Mouse (Mus musculus) CH12.LX (cell line): ENCODE measurements around the gene Dpyd. TPM values are rescaled to one million over a fixed set of nuclear protein-coding genes. Genes with fewer than 3 reads are reported as not detected.

Experiments used
- DNase-seq: peaks from one replicate; pipeline ENCODE4 v3.0.0-alpha.2; 2013; ENCODE audit errors: extremely low read depth
- H3K27ac ChIP-seq: 2 replicates; pipeline ENCODE4 v1.5.1; 2012; ENCODE audit warnings: low read depth, mild to moderate bottlenecking, control low read depth, moderate library complexity; ENCODE audit not compliant: insufficient read depth
- H3K27me3 ChIP-seq: replicated peaks from 2 replicates; pipeline ENCODE3; 2012; ENCODE audit warnings: inconsistent platforms
- H3K36me3 ChIP-seq, 2 experiments: replicated peaks in 1 of 2; 2 replicates each; pipeline versions ENCODE3 to v1.6.1; 2012; ENCODE audit warnings: inconsistent platforms in 1 of 2, low read length in 1 of 2, mild to moderate bottlenecking in 1 of 2, mixed read lengths in 1 of 2, moderate library complexity in 1 of 2; ENCODE audit not compliant: control insufficient read depth in 1 of 2, insufficient read depth in 1 of 2
- H3K4me1 ChIP-seq, 2 experiments: 2 replicates each; pipeline ENCODE4 v1.6.1; 2012; ENCODE audit warnings: inconsistent platforms in 1 of 2, moderate library complexity in 1 of 2; ENCODE audit not compliant: insufficient read depth in 2 of 2, control insufficient read depth in 1 of 2
- H3K4me2 ChIP-seq: 2 replicates; pipeline ENCODE4 v1.6.1; 2012; ENCODE audit warnings: low read depth, mild to moderate bottlenecking, control low read depth; ENCODE audit not compliant: poor library complexity, insufficient read depth, severe bottlenecking
- H3K4me3 ChIP-seq, 3 experiments: fragments of 150-350 bp in 1 of 3; sonication (generic) in 1 of 3; replicated peaks in 1 of 3; 2 replicates each; pipeline versions ENCODE3 to v1.5.1; 2011 to 2012; ENCODE audit warnings: low read depth in 2 of 3, low read length in 2 of 3, mild to moderate bottlenecking in 2 of 3, moderate library complexity in 2 of 3, control low read depth in 1 of 3, improper control_type of control experiment in 1 of 3, inconsistent platforms in 1 of 3, mixed read lengths in 1 of 3; ENCODE audit not compliant: poor library complexity in 1 of 3
- H3K79me2 ChIP-seq: replicated peaks from 2 replicates; pipeline ENCODE4 v1.6.1; 2012; ENCODE audit warnings: mild to moderate bottlenecking, moderate library complexity; ENCODE audit not compliant: control insufficient read depth, poor library complexity, insufficient read depth, severe bottlenecking; ENCODE audit errors: extremely low read depth
- H3K9ac ChIP-seq: 2 replicates; pipeline ENCODE4 v1.6.1; 2012; ENCODE audit warnings: low read depth, mild to moderate bottlenecking, control low read depth, moderate library complexity; ENCODE audit not compliant: insufficient read depth
- H3K9me3 ChIP-seq: replicated peaks from 2 replicates; pipeline ENCODE3; 2012; ENCODE audit warnings: low read length, inconsistent platforms, mixed read lengths
- CTCF ChIP-seq, 2 experiments: IDR thresholded peaks in 1 of 2; conservative IDR thresholded peaks in 1 of 2; 2 replicates each; pipeline ENCODE4 v1.5.1; 2011 to 2012; ENCODE audit warnings: low read depth in 2 of 2, low read length in 2 of 2, improper control_type of control experiment in 1 of 2, inconsistent platforms in 1 of 2, mild to moderate bottlenecking in 1 of 2, moderate library complexity in 1 of 2
- E2F4 ChIP-seq: IDR thresholded peaks from 2 replicates; pipeline ENCODE4 v1.6.1; 2011; ENCODE audit warnings: low read depth, low read length, improper control_type of control experiment; ENCODE audit not compliant: insufficient replicate concordance
- ELF1 ChIP-seq: IDR thresholded peaks from 2 replicates; pipeline ENCODE4 v1.6.1; 2014; ENCODE audit warnings: low read depth, mild to moderate bottlenecking, inconsistent platforms, low read length, improper control_type of control experiment
- EP300 ChIP-seq: IDR thresholded peaks from 2 replicates; pipeline ENCODE4 v1.6.1; 2011; ENCODE audit warnings: low read length, improper control_type of control experiment
- ETS1 ChIP-seq: conservative IDR thresholded peaks from 2 replicates; pipeline ENCODE4 v1.6.1; 2012; ENCODE audit warnings: low read depth, mild to moderate bottlenecking, inconsistent platforms, low read length, improper control_type of control experiment, moderate library complexity
- GABPA ChIP-seq: IDR thresholded peaks from 2 replicates; pipeline ENCODE4 v1.6.1; 2012; ENCODE audit warnings: low read depth, low read length, improper control_type of control experiment, inconsistent platforms; ENCODE audit not compliant: insufficient replicate concordance
- HCFC1 ChIP-seq: IDR thresholded peaks from 2 replicates; pipeline ENCODE4 v1.6.1; 2012; ENCODE audit warnings: low read depth, mild to moderate bottlenecking, inconsistent platforms, low read length, improper control_type of control experiment
- JUND ChIP-seq: conservative IDR thresholded peaks from 2 replicates; pipeline ENCODE4 v1.6.1; 2011; ENCODE audit warnings: low read depth, low read length, improper control_type of control experiment
- MAFK ChIP-seq: IDR thresholded peaks from 2 replicates; pipeline ENCODE4 v1.6.1; 2011; ENCODE audit warnings: low read length, improper control_type of control experiment; ENCODE audit not compliant: insufficient replicate concordance
- MAZ ChIP-seq: IDR thresholded peaks from 2 replicates; pipeline ENCODE4 v1.6.1; 2012; ENCODE audit warnings: low read depth, mild to moderate bottlenecking, inconsistent platforms, low read length, improper control_type of control experiment, moderate library complexity
- MEF2A ChIP-seq: IDR thresholded peaks from 2 replicates; pipeline ENCODE4 v1.6.1; 2014; ENCODE audit warnings: low read depth, mild to moderate bottlenecking, inconsistent platforms, low read length, improper control_type of control experiment, borderline replicate concordance
- MXI1 ChIP-seq: IDR thresholded peaks from 2 replicates; pipeline ENCODE4 v1.6.1; 2011; ENCODE audit warnings: mild to moderate bottlenecking, low read depth, low read length, improper control_type of control experiment
- PAX5 ChIP-seq: IDR thresholded peaks from 2 replicates; pipeline ENCODE4 v1.6.1; 2012; ENCODE audit warnings: low read length, inconsistent platforms, mixed read lengths
- POLR2A ChIP-seq: IDR thresholded peaks from 2 replicates; pipeline ENCODE4 v1.6.1; 2011; ENCODE audit warnings: low read depth, mild to moderate bottlenecking, improper control_type of control experiment, low read length
- SIN3A ChIP-seq: IDR thresholded peaks from 2 replicates; pipeline ENCODE4 v1.6.1; 2012; ENCODE audit warnings: low read length, improper control_type of control experiment, inconsistent platforms
- TCF12 ChIP-seq: IDR thresholded peaks from 2 replicates; pipeline ENCODE4 v1.6.1; 2014; ENCODE audit warnings: low read depth, mild to moderate bottlenecking, inconsistent platforms, low read length, improper control_type of control experiment
- UBTF ChIP-seq: IDR thresholded peaks from 2 replicates; pipeline ENCODE4 v1.6.1; 2012; ENCODE audit warnings: low read depth, mild to moderate bottlenecking, inconsistent platforms, low read length, improper control_type of control experiment, moderate library complexity
- USF2 ChIP-seq: conservative IDR thresholded peaks from 2 replicates; pipeline ENCODE4 v1.6.1; 2011; ENCODE audit warnings: low read depth, low read length, improper control_type of control experiment
- ZMIZ1 ChIP-seq: IDR thresholded peaks from 2 replicates; pipeline ENCODE4 v1.6.1; 2012; ENCODE audit warnings: low read depth, mild to moderate bottlenecking, inconsistent platforms, low read length, improper control_type of control experiment
- ZNF384 ChIP-seq: IDR thresholded peaks from 2 replicates; pipeline ENCODE4 v1.6.1; 2012; ENCODE audit warnings: low read depth, low read length, improper control_type of control experiment, inconsistent platforms
- dilution Hi-C: fragments of 300-500 bp; cut with MboI; formaldehyde crosslinking; loops from 2 replicates; pipeline ENCODE4 v1.14.3; 2020; ENCODE audit warnings: low sequenced_read_pairs; ENCODE audit not compliant: extremely low pct_unique_long_range_greater_than_20kb, extremely low pct_ligation_motif_present
- in situ Hi-C: fragments of 300-500 bp; cut with MboI; formaldehyde crosslinking; loops from 3 replicates; pipeline ENCODE4 v1.14.3; 2019; ENCODE audit warnings: low sequenced_read_pairs, low pct_ligation_motif_present, low pct_unique_long_range_greater_than_20kb, mixed read lengths
- polyA plus RNA-seq: library from polyadenylated mRNA; unstranded; fragments of >175 nt; gene quantifications from 2 replicates; pipeline ENCODE4 v1.2.1, GENCODE M21; 2012; ENCODE audit warnings: low read depth; ENCODE audit not compliant: insufficient read length
- total RNA-seq, 2 experiments: library from RNA; depleted of rRNA; stranded (reverse); fragments of 300-350 nt in 1 of 2; fragments of >200 nt in 1 of 2; gene quantifications; 2 replicates each; pipeline ENCODE4 v1.2.3; 2012 to 2014

Dpyd gene
- not detected in 2 replicates for total RNA-seq (2012; rRNA removed)
- not detected in 2 replicates for total RNA-seq (2014; rRNA removed)
- not detected in 2 replicates for polyA plus RNA-seq

- TF ChIP-seq MEF2A (no peak), ZNF384 (no peak), CTCF (conservative IDR thresholded peaks at IDR 0.05 in 1 of 2, IDR thresholded peaks at IDR 0.05 in 1 of 2; ENCODE audit: low read depth in 2 of 2, low read length in 2 of 2) (no peak), PAX5 (no peak), ZMIZ1 (no peak), UBTF (no peak), SIN3A (no peak), MXI1 (no peak), USF2 (no peak), TCF12 (no peak), MAFK (no peak), ETS1 (no peak), HCFC1 (no peak), GABPA (no peak), MAZ (no peak), ELF1 (no peak), JUND (no peak), POLR2A (no peak), EP300 (no peak)
- Histone ChIP-seq H3K9ac (no peak within 1 kb of the TSS), H3K4me2 (no peak within 1 kb of the TSS), H3K4me1 (no peaks in the 10 kb centered on the region), H3K27me3 (no peaks in the 10 kb centered on the region), H3K9me3 (peaks cover 2% of the 10 kb centered on the region), H3K4me3 (no peak within 1 kb of the TSS), H3K27ac (no peak within 1 kb of the TSS), H3K79me2 (no peaks in the 10 kb centered on the region), H3K36me3 (no peaks in the 10 kb centered on the region)
- DNase-seq: no peak
- dilution Hi-C loops: no loop called here
- in situ Hi-C loops: no loop called here
Observed at GRCm38 (mm10) chr3:118561554-118562310, at the start of gene Dpyd. Dpyd (plus strand) TSS chr3:118562129.

- in situ Hi-C loops (no loop called here), dilution Hi-C loops (no loop called here)
- DNase-seq: no peak
Observed at GRCm38 (mm10) chr3:118537676-118538075, 24.3 kb upstream of the Dpyd start.

More at GRCm38 (mm10) chr3:118537676-118538075, 24.3 kb upstream of the Dpyd start:
- no peak overlapping the region for H3K27ac ChIP-seq
- H3K36me3 ChIP-seq: no peaks in the 10 kb centered on the region
- no peaks in the 10 kb centered on the region for H3K79me2 ChIP-seq
- TF ChIP-seq E2F4 (no peak), CTCF (conservative IDR thresholded peaks at IDR 0.05 in 1 of 2, IDR thresholded peaks at IDR 0.05 in 1 of 2; ENCODE audit: low read depth in 2 of 2, low read length in 2 of 2) (no peak), HCFC1 (no peak), POLR2A (no peak)
- TF ChIP-seq, all 38 proteins: peak for 0
- Histone ChIP-seq H3K4me3 (no peak overlapping the region), H3K4me2 (no peak overlapping the region), H3K9me3 (no peaks in the 10 kb centered on the region), H3K9ac (no peak overlapping the region), H3K27me3 (no peaks in the 10 kb centered on the region), H3K4me1 (no peaks in the 10 kb centered on the region)
